Mouse (Mus musculus) cerebellum, postnatal 36 days (tissue): ENCODE data around the gene Cttnbp2nl.

ENCODE experiments used
- DNase-seq, 2 experiments: peaks; one replicate each; pipeline ENCODE4 v3.0.0; 2021 to 2022; ENCODE audit warnings: mixed read lengths in 2 of 2

Cttnbp2nl gene

GRCm38 (mm10) chr3:105058627-105059513, 5.9 kb upstream of the Cttnbp2nl start:
- DNase-seq, result peak; percentile 82 to 90

GRCm38 (mm10) chr3:105055666-105056065, 2.7 kb upstream of the Cttnbp2nl start:
- no peak for DNase-seq

- DNase-seq, result no peak
Measured at GRCm38 (mm10) chr3:105054952-105055351, 2.0 kb upstream of the Cttnbp2nl start.

- no peak for DNase-seq
Measured at GRCm38 (mm10) chr3:105053698-105054001, 704 bp upstream of the Cttnbp2nl start.

- no peak for DNase-seq
Measured at GRCm38 (mm10) chr3:105052171-105052936, 592 bp downstream of the Cttnbp2nl start.

- DNase-seq, result no peak
Measured at GRCm38 (mm10) chr3:105051103-105051502, 1.8 kb downstream of the Cttnbp2nl start.

- DNase-seq, result no peak
Measured at GRCm38 (mm10) chr3:105049848-105050247, 3.1 kb downstream of the Cttnbp2nl start.

GRCm38 (mm10) chr3:105047616-105048015, 5.3 kb downstream of the Cttnbp2nl start:
- no peak for DNase-seq

- no peak for DNase-seq
Measured at GRCm38 (mm10) chr3:105046870-105047269, 6.1 kb downstream of the Cttnbp2nl start.

- no peak for DNase-seq
Measured at GRCm38 (mm10) chr3:105043746-105044145, 9.2 kb downstream of the Cttnbp2nl start.

GRCm38 (mm10) chr3:105040983-105041625, 11.8 kb downstream of the Cttnbp2nl start:
- no peak for DNase-seq

- DNase-seq, result no peak
Measured at GRCm38 (mm10) chr3:105040002-105040401, 12.9 kb downstream of the Cttnbp2nl start.

- no peak for DNase-seq
Measured at GRCm38 (mm10) chr3:105037240-105037770, 15.6 kb downstream of the Cttnbp2nl start.

GRCm38 (mm10) chr3:105036281-105036847, 16.6 kb downstream of the Cttnbp2nl start:
- DNase-seq, result no peak

GRCm38 (mm10) chr3:105023371-105024005, 29.5 kb downstream of the Cttnbp2nl start:
- no peak for DNase-seq

GRCm38 (mm10) chr3:105019826-105020692, 32.9 kb downstream of the Cttnbp2nl start:
- no peak for DNase-seq

GRCm38 (mm10) chr3:105018783-105019105, 34.2 kb downstream of the Cttnbp2nl start:
- DNase-seq, result no peak

- no peak for DNase-seq
Measured at GRCm38 (mm10) chr3:105018085-105018782, 34.7 kb downstream of the Cttnbp2nl start.

GRCm38 (mm10) chr3:105017314-105017713, 35.6 kb downstream of the Cttnbp2nl start:
- DNase-seq, result no peak

GRCm38 (mm10) chr3:105016204-105016603, 36.7 kb downstream of the Cttnbp2nl start:
- no peak for DNase-seq

- DNase-seq, result no peak
Measured at GRCm38 (mm10) chr3:105014908-105015307, 38.0 kb downstream of the Cttnbp2nl start.
